Mouse (Mus musculus) cortical plate, adult 2 months (tissue): Measurements from ENCODE around the gene Rab42. TPM values are rescaled to one million over a fixed set of nuclear protein-coding genes. Genes with fewer than 3 reads are reported as not detected.
A peak's percentile ranks its signal among the peaks of the same experiment; 100 is the strongest.

Experiments
- H3K27ac ChIP-seq: fragments of 200-500 bp; 2 replicates; pipeline ENCODE4 v1.5.1; 2012; ENCODE audit warnings: low read length, control low read depth, inconsistent platforms; ENCODE audit not compliant: insufficient read depth
- H3K4me1 ChIP-seq: fragments of 200-500 bp; 2 replicates; pipeline ENCODE4 v1.6.1; 2011; ENCODE audit warnings: low read length; ENCODE audit not compliant: control insufficient read depth, insufficient read depth
- H3K4me3 ChIP-seq: fragments of 200-500 bp; 2 replicates; pipeline ENCODE4 v1.5.1; 2011; ENCODE audit warnings: mild to moderate bottlenecking, low read length, control low read depth; ENCODE audit not compliant: insufficient read depth
- CTCF ChIP-seq: fragments of 200-500 bp; IDR thresholded peaks from 2 replicates; pipeline ENCODE4 v1.5.1; 2011; ENCODE audit warnings: mild to moderate bottlenecking, control low read depth, low read length; ENCODE audit not compliant: insufficient read depth; ENCODE audit errors: extremely low read depth
- POLR2A ChIP-seq: fragments of 200-500 bp; IDR thresholded peaks from 2 replicates; pipeline ENCODE4 v1.6.1; 2011; ENCODE audit warnings: mild to moderate bottlenecking, low read length, control low read depth; ENCODE audit not compliant: insufficient read depth; ENCODE audit errors: extremely low read depth
- polyA plus RNA-seq: library from polyadenylated mRNA; depleted of rRNA; stranded (reverse); fragments of >200 nt; gene quantifications from 2 replicates; pipeline ENCODE4 v1.2.3, GENCODE M21; 2012

The Rab42 gene
- polyA plus RNA-seq, 1 experiment = 3.8 TPM

DNA sequence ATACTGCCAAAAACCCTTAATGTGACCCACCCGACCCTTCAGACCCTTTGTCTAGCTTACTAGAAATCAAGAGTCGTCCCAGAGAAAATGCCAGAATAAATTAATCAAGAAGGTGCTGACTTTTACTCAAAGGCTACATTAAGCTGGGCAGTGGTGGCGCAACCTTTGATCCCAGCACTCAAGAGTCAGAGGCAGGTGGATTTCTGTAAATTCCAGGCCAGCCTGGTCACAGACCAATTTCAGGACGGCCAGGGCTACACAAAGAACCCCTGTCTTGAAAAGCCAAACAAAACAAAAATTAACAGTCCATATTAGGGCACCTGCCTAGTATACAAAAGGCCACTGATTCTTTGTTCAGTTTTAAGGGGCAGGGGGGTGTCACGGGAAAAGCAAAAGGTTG is 23.3 kb upstream of the Rab42 start:
- TF ChIP-seq CTCF (no peak), POLR2A (no peak)
- Histone ChIP-seq H3K4me1 (no peaks in the 10 kb centered on the region; the same call in 1 of the 2 replicates), H3K27ac (no peak overlapping the region), H3K4me3 (no peak overlapping the region)

DNA sequence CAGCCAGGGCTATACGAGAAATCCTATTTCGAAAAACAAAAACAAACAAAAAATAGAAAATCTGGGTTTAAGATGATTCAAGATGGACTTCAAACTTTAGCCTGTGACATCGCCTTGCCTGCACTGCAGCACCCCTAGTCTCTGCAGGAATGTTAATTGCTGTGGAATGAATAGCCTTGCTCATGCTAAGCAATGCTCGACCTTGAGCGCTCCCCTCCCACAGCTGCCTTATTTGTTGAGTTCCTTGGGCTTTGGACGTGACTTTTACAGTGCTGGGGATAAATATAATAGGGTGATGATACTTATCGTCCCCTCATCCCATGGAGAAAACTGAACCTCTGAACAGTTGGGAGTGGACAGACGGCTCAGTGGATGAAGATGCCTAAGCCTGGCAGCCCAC is 12.5 kb upstream of the Rab42 start:
- Histone ChIP-seq H3K4me1 (no peaks in the 10 kb centered on the region), H3K4me3 (no peak overlapping the region), H3K27ac (no peak overlapping the region)
- TF ChIP-seq CTCF = no peak
- TF ChIP-seq POLR2A = no peak

DNA sequence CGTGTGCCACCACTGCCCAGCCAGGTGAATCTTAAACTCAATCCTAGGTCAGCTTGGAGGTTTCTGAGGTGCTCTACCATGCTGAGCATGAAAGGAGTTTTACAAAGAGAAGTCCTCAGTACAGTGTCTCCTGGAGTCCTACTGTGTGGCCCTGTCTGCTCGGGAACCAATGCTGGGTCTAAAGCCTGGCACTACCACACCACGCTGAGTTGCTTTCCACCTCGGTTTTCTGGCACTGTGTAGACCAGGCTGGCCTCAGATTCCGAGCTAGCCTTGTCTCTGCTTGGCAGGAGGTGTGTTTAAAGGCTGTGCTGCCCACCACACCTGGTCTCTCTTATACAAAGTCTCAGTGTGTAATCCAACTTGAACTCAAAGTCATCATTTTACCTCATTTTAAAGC is 9.4 kb upstream of the Rab42 start:
- Histone ChIP-seq H3K27ac (no peak overlapping the region), H3K4me1 (no peaks in the 10 kb centered on the region), H3K4me3 (no peak overlapping the region)
- TF ChIP-seq POLR2A (no peak), CTCF (no peak)

DNA sequence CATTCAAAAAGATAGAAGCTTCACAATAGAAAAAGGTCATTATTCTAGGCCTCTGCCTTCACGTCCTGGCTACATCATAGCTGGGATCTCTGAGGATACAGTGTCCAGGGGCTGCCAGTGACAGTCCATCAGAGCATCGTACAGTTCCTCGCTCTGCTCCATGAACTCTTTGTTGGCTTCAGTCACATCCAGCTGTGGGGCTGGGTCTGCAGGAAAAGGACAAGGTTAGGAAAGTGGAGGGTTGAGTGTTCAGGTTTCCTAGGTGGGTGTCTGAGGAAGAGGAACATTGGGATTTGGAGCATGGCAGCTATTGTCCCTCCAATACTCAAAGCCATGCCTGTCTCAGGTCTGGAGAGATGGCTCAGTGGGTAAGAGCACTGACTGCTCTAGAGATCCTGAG is 8.6 kb upstream of the Rab42 start:
- Histone ChIP-seq H3K4me1 (no peaks in the 10 kb centered on the region), H3K4me3 (no peak overlapping the region), H3K27ac (no peak overlapping the region)
- TF ChIP-seq CTCF (no peak), POLR2A (no peak)

DNA sequence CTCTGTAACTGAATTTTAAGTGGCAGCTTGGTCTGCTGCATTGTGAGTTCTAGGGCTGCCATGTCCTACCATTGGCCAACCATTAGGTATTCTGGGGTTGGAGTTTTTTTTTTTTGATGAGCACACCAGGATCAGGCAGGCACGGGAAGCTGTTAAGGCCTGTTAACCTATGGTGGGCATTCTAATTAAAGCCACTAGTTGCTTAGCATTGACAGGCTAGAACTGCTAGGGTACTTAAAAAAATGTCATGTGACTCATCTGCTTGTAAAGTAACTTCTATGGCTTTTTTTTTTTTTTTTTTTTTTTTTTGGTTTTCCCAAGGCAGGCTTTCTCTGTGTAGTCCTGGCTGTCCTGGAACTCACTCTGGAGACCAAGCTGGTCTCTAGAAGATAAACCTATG is 8.0 kb upstream of the Rab42 start:
- no peak overlapping the region for H3K27ac ChIP-seq
- H3K4me1 ChIP-seq = no peaks in the 10 kb centered on the region
- TF ChIP-seq POLR2A (no peak), CTCF (no peak)
- no peak overlapping the region for H3K4me3 ChIP-seq

DNA sequence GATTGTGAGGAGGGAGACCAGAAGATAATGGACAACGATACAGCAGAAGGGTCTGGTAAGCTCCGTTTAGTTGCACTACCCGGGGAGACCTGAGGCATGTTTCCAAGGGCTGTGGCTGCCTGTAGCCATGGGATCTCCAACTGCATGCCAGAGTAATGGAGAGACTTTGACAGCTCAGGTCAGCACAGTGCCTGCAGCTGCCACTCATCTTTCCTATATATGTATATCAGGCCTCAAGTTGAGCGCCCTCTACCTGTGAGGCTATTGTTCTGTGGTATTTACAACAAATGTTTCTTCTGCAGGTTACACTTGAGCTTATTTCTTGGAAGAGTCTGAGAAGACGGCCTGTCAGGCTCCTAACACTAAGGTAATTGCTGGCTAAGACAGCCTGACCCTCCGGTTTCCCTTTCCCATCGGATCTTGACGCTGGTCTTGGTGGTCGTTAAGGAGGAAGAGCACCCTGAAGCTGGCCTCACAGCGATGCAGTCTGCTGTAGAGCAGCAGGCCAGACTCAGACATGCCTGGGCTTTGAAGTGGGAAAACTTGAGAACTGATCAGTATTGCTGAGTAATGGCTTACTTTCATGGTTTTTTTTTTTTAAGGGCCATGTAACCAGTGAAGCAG is 6.8 kb upstream of the Rab42 start:
- Histone ChIP-seq H3K4me1 (no peaks in the 10 kb centered on the region), H3K4me3 (peak overlapping the region; percentile 84), H3K27ac (no peak overlapping the region)
- peak; percentile 33 for TF ChIP-seq CTCF
- TF ChIP-seq POLR2A = no peak

DNA sequence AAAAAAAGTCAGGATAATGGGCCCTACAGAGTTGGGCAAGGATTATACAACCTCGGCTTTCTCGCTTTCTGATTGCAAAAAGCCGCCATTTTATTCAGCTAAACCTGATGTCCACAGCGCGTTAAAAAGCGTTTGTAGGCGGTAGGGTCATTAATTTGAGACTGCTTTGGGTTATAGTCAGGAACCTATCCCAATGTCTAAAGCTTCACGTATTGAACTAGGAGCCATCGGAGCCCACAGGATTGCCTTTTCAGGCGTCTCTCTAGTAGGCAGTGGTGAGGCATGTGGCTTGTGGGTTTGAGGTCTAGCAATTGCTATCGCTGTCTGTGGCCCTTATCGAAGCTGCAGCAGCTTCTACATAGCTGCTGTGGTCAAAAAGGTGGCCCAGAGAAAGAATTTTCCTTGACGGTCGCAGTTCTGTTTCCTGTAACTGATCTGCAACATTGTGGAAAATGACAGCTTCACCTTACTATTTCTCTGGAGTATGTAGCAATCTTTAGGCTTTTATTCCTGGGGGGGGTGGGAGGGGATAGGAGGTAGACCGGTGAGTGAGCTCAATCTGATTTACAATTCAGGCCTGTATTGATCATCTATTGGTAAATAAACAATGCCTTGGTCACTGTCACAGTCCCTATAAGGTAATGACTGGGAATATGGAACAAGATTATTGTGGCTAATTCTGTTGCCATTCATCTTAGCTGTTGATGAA is 6.1 kb upstream of the Rab42 start:
- no peaks in the 10 kb centered on the region for H3K4me1 ChIP-seq
- H3K27ac ChIP-seq = peak overlapping the region; percentile 90
- H3K4me3 ChIP-seq = peak overlapping the region; percentile 84
- no peak for TF ChIP-seq CTCF
- TF ChIP-seq POLR2A = no peak

DNA sequence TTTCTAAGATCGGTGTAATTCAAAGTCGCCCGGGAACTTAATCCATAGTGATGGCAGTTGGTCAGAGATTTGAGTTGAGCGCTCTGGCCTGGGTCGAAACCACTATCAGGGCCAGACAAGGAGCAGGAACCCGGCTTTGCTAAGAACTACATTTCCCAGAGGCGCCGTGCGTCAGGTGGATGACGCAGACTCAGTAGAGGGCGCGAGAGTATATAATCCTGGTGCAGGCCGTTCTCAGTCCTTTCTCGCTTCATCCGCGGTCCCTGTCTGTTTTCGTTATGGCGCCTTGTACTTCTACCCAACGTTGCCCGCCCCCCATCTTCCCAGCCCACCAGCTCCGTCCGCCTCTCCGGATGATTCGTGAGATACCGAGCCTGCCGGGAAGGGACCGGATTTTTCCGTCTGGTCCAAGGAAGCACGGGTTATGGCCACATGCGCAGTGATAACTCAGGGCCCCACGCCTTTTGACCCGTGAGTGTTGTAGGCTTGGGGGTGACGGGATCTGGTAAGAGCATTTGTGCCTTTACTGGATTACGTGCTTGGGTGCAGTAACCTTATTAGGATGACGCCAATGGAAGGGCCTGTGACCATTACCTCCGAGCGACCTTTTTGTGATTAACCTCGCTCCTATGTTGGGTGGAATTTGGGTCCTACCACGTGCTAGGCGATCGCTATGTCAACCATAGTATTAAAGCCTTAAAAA is 5.4 kb upstream of the Rab42 start:
- Histone ChIP-seq H3K4me3 (peak overlapping the region; percentile 84), H3K4me1 (no peaks in the 10 kb centered on the region), H3K27ac (peak overlapping the region; percentile 90)
- TF ChIP-seq POLR2A (peak; percentile 100), CTCF (no peak)

DNA sequence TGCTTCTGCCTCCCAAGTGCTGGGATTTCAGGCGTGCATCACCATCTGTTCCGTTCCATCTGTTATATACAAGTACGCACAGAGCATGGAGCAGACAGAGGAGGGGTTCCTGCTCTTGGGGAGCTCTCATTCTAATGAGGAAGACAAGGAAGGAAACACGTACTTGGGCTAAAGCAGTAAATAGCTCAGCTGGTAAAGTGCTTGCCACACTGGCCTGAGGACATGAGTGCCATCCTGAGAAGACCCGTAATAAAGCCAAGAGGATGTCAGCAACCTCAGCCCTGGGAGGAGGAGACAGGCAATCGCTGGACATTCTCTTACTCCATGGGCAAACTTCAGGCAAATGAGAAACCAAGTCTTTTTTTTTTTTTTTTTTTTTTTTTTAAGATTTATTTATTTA is 2.8 kb upstream of the Rab42 start:
- Histone ChIP-seq H3K4me3 (no peak overlapping the region), H3K27ac (no peak overlapping the region), H3K4me1 (no peaks in the 10 kb centered on the region; the same call in 1 of the 2 replicates)
- TF ChIP-seq POLR2A = no peak
- no peak for TF ChIP-seq CTCF
